Mouse (Mus musculus): ENCODE measurements around the gene Slc25a40.

DNA sequence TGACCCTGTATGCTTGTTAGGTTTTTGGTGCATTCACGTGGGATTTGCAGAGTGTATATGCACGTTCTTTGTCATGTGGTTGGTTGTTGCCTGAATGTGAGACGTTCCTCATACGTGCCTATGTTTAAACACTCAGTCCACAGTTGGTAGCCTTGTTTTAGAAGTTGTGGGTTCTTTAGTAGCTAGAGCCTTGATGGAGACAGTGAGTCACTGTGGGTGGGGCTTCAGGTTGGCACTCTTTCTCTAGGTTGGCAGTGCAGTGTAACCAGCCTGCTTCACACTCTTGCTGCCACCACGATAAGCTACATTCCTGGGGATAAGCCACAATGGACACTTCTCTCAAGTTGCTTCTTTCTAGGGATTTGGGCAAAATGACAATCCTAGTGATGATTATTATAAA lies 33.9 kb downstream of the Slc25a40 start:
- TF ChIP-seq CTCF (IDR thresholded peaks at IDR 0.05; ENCODE audit: extremely low read depth, insufficient read depth, low read length), result no peak
- TF ChIP-seq POLR2A (IDR thresholded peaks at IDR 0.05; ENCODE audit: extremely low read depth, insufficient read depth, low read length), result no peak
